Mouse (Mus musculus): ENCODE measurements at regions not wholly inside any gene's neighbourhood (a gene's known extent, or its start where the extent isn't known, plus 50 kb on each side); places are given as distances from the start of the nearest gene placed in this dataset.

- Histone ChIP-seq H3K4me1 (ENCODE audit: control insufficient read depth, insufficient read depth, low read length) (peaks cover 9% of the 10 kb centered on the region; the same call in 1 of the 2 replicates), H3K4me3 (ENCODE audit: insufficient read depth, low read depth, low read length) (no peak overlapping the region), H3K27ac (replicated peaks; ENCODE audit: insufficient read depth, low read depth, low read length) (no peak overlapping the region), H3K36me3 (ENCODE audit: control insufficient read depth, insufficient read depth, low read length) (no peaks in the 10 kb centered on the region), H3K9ac (ENCODE audit: low read depth, low read length) (no peak overlapping the region), H3K27me3 (ENCODE audit: control insufficient read depth, insufficient read depth, low read length) (no peaks in the 10 kb centered on the region), H3K79me2 (ENCODE audit: control insufficient read depth, insufficient read depth, low read length) (no peaks in the 10 kb centered on the region)
- TF ChIP-seq CTCF (IDR thresholded peaks at IDR 0.05; ENCODE audit: low read depth, low read length) (no peak), POLR2A (IDR thresholded peaks at IDR 0.05; ENCODE audit: extremely low read depth, insufficient read depth, low read length) (no peak)
- no peak for DNase-seq (ENCODE audit: extremely low read depth, low read depth, low spot score)
- WGBS = 72% methylated on average over 1 of the region's 1 CpGs
Observed at GRCm38 (mm10) chr4:106162551-106162950, 153.5 kb upstream of the Usp24 start.

DNA sequence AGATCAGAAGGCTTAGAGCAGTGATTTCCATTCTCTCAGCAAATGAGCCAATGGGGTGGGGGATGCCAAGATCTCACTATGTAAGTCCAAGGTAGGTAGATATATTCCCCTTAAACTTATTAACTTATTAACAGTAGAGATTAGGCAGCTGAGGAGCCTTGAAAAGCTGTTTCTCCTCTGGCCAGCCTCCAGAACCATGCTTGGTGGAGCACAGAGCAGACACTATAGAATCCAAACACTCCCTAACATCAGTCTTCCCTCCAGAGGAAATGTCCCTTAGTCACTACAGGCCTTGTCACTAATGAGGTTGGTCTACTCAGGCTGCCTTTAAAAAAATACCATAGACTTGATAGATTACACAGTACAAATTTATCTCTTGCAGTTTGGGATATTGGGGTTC lies 152.8 kb upstream of the Usp24 start:
- no peaks in the 10 kb centered on the region for H3K27me3 ChIP-seq (ENCODE audit: control insufficient read depth, insufficient read depth, low read length)
- H3K36me3 ChIP-seq (ENCODE audit: control insufficient read depth, insufficient read depth, low read length) = no peaks in the 10 kb centered on the region
- H3K27ac ChIP-seq (replicated peaks; ENCODE audit: insufficient read depth, low read depth, low read length) = no peak overlapping the region
- H3K9ac ChIP-seq (ENCODE audit: low read depth, low read length) = no peak overlapping the region
- TF ChIP-seq POLR2A (IDR thresholded peaks at IDR 0.05; ENCODE audit: extremely low read depth, insufficient read depth, low read length) = no peak
- TF ChIP-seq CTCF (IDR thresholded peaks at IDR 0.05; ENCODE audit: low read depth, low read length) = no peak
- H3K4me1 ChIP-seq (ENCODE audit: control insufficient read depth, insufficient read depth, low read length) = peaks cover 3% of the 10 kb centered on the region; the same call in 1 of the 2 replicates
- no peak for DNase-seq (ENCODE audit: extremely low read depth, low read depth, low spot score)
- no peak overlapping the region for H3K4me3 ChIP-seq (ENCODE audit: insufficient read depth, low read depth, low read length)
- no peaks in the 10 kb centered on the region for H3K79me2 ChIP-seq (ENCODE audit: control insufficient read depth, insufficient read depth, low read length)

DNA sequence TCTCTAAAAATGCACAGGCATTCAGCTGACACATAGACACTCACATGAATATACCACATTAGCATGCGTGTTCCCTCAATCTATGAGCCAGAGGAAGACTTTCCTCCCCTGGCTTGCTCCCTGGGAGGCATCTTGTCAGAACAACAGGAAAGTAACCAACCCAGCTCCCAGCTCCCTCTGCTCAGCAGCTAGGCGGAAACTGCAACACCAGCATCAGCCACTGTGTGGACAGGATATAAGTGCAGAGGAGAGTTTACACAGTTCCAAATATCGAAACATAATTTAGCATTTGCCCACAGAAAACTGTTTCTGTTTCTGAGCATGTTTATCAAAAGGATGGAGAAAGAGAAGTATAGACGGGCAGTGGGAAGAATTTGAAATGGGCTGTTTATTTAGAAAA lies 148.3 kb upstream of the Usp24 start:
- Histone ChIP-seq H3K27ac (replicated peaks; ENCODE audit: insufficient read depth, low read depth, low read length) (no peak overlapping the region), H3K4me1 (ENCODE audit: control insufficient read depth, insufficient read depth, low read length) (no peaks in the 10 kb centered on the region), H3K36me3 (ENCODE audit: control insufficient read depth, insufficient read depth, low read length) (no peaks in the 10 kb centered on the region), H3K9ac (ENCODE audit: low read depth, low read length) (no peak overlapping the region), H3K4me3 (ENCODE audit: insufficient read depth, low read depth, low read length) (no peak overlapping the region), H3K27me3 (ENCODE audit: control insufficient read depth, insufficient read depth, low read length) (no peaks in the 10 kb centered on the region), H3K79me2 (ENCODE audit: control insufficient read depth, insufficient read depth, low read length) (no peaks in the 10 kb centered on the region)
- DNase-seq (ENCODE audit: extremely low read depth, low read depth, low spot score) = no peak
- WGBS = 85% methylated on average over 4 of the region's 4 CpGs
- peak; percentile 10; the same call in 1 of the 2 replicates for TF ChIP-seq CTCF (IDR thresholded peaks at IDR 0.05; ENCODE audit: low read depth, low read length)
- no peak for TF ChIP-seq POLR2A (IDR thresholded peaks at IDR 0.05; ENCODE audit: extremely low read depth, insufficient read depth, low read length)

DNA sequence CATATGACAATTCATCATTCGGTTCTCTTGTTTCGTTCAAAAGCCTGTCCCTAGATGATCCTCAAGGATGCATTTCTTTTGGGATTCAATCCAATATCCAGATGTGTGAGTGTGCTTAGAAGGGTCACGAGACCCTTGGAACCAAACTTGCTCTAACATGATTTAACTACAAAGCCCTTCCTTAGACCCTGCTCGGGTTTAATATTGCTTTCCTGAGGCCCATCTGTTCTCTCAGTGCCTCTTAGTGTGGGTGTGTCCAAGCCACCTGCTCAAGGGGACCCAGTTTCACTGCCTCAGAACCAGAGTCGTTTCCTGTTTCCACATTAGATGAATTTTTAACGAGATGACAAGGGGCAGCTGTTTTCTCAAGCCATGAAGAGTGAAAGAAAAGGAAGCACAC lies 147.3 kb upstream of the Usp24 start:
- Histone ChIP-seq H3K36me3 (ENCODE audit: control insufficient read depth, insufficient read depth, low read length) (no peaks in the 10 kb centered on the region), H3K9ac (ENCODE audit: low read depth, low read length) (no peak overlapping the region), H3K4me3 (ENCODE audit: insufficient read depth, low read depth, low read length) (no peak overlapping the region), H3K4me1 (ENCODE audit: control insufficient read depth, insufficient read depth, low read length) (no peaks in the 10 kb centered on the region), H3K27me3 (ENCODE audit: control insufficient read depth, insufficient read depth, low read length) (no peaks in the 10 kb centered on the region), H3K27ac (replicated peaks; ENCODE audit: insufficient read depth, low read depth, low read length) (no peak overlapping the region), H3K79me2 (ENCODE audit: control insufficient read depth, insufficient read depth, low read length) (no peaks in the 10 kb centered on the region)
- no peak for TF ChIP-seq CTCF (IDR thresholded peaks at IDR 0.05; ENCODE audit: low read depth, low read length)
- no peak for DNase-seq (ENCODE audit: extremely low read depth, low read depth, low spot score)
- WGBS = 80% methylated on average over 6 of the region's 6 CpGs

DNA sequence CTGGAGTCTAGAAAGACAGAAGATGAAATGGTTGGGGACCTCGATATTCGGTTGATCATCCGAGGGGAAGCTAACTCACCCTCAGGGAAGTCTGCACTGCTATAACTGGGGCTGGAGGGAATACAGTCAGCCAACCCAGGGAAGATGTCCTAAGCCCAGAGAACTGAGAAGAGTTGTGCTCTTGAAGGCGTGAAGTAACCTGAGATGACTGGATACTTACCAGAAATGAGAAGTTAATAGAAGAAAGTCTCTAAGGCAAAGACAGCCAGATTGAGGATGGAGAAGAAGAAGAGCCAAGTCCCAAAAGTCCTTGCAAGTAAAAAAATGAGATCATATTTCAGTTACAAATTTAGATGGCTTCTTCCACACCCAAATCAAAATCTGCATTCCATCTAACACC lies 146.5 kb upstream of the Usp24 start:
- Histone ChIP-seq H3K4me1 (ENCODE audit: control insufficient read depth, insufficient read depth, low read length) (no peaks in the 10 kb centered on the region), H3K9ac (ENCODE audit: low read depth, low read length) (no peak overlapping the region), H3K27me3 (ENCODE audit: control insufficient read depth, insufficient read depth, low read length) (no peaks in the 10 kb centered on the region), H3K36me3 (ENCODE audit: control insufficient read depth, insufficient read depth, low read length) (no peaks in the 10 kb centered on the region), H3K4me3 (ENCODE audit: insufficient read depth, low read depth, low read length) (no peak overlapping the region), H3K27ac (replicated peaks; ENCODE audit: insufficient read depth, low read depth, low read length) (no peak overlapping the region), H3K79me2 (ENCODE audit: control insufficient read depth, insufficient read depth, low read length) (no peaks in the 10 kb centered on the region)
- no peak for DNase-seq (ENCODE audit: extremely low read depth, low read depth, low spot score)
- TF ChIP-seq CTCF (IDR thresholded peaks at IDR 0.05; ENCODE audit: low read depth, low read length) (no peak), POLR2A (IDR thresholded peaks at IDR 0.05; ENCODE audit: extremely low read depth, insufficient read depth, low read length) (no peak)
- WGBS = 98% methylated on average over 4 of the region's 4 CpGs

DNA sequence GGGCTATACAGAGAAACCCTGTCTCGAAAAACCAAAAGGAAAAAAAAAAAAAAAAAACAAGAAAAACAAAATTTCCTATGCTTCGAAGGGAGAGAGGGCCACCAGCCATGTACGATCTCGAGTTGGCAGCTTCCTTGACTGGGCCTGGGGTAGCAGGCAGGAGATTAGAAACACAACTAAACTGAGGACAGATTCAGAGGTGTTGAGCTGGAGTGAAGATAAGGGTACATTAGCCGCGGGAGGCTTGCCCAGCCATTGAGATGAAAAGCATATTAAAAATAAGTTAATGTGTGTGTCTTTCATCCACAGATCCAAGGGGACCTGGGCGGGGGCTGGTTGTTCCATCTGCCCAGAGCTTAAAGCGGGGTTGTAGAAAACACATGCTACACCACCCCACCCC lies 145.3 kb upstream of the Usp24 start:
- TF ChIP-seq POLR2A (IDR thresholded peaks at IDR 0.05; ENCODE audit: extremely low read depth, insufficient read depth, low read length) (no peak), CTCF (IDR thresholded peaks at IDR 0.05; ENCODE audit: low read depth, low read length) (no peak)
- no peaks in the 10 kb centered on the region for H3K27me3 ChIP-seq (ENCODE audit: control insufficient read depth, insufficient read depth, low read length)
- WGBS = 85% methylated on average over 8 of the region's 8 CpGs

More for the DNA sequence above, 145.3 kb upstream of the Usp24 start:
- Histone ChIP-seq H3K4me3 (ENCODE audit: insufficient read depth, low read depth, low read length) (no peak overlapping the region), H3K9ac (ENCODE audit: low read depth, low read length) (no peak overlapping the region), H3K27ac (replicated peaks; ENCODE audit: insufficient read depth, low read depth, low read length) (no peak overlapping the region), H3K79me2 (ENCODE audit: control insufficient read depth, insufficient read depth, low read length) (no peaks in the 10 kb centered on the region), H3K36me3 (ENCODE audit: control insufficient read depth, insufficient read depth, low read length) (no peaks in the 10 kb centered on the region), H3K4me1 (ENCODE audit: control insufficient read depth, insufficient read depth, low read length) (no peaks in the 10 kb centered on the region)
- DNase-seq (ENCODE audit: extremely low read depth, low read depth, low spot score) = no peak
